Comparison of ENCODE assay signal across 15 mouse cellular contexts in the genomic region with DNA sequence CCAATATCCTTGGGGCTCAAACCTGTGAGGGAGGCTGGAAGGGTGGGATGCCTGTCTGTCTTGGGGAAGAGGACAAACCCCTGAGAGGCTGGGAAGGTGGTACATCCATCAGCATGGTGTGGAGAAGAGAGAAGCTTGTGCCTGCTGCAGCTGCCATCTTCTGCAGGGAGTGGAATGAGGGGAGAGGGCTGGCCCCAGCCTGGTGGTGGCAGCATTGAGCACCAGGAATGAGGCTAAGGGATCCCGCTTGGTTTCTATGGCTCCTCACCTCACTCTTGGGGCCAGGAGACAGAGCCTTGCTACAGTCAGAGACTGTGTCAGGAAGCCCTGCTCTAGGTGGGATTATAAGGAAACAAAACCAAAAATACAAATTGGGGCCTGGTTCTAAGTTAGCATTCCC. TPM values are rescaled to one million over a fixed set of nuclear protein-coding genes. Genes with fewer than 3 reads are reported as not detected.
DNase-seq lines count a peak whose midpoint lies in the region; ATAC-seq and TF ChIP-seq lines count a peak whose summit lies in the region.
"Had no signal": no experiment of that assay in that cellular context is flagged by ENCODE, and none has a peak within 500 bp of the region (broad histone marks: within the 10 kb centered on the region; RNA-seq: fewer than 3 reads in every experiment).

No protein-coding gene starts in this region.

- WGBS in forebrain, postnatal 0 days: 63% methylated on average over 1 of the region's 1 CpGs
- WGBS in forebrain, embryonic 12.5 days: 53% methylated on average over 1 of the region's 1 CpGs

- no peaks in the 10 kb centered on the region for H3K36me3 ChIP-seq in forebrain, postnatal 0 days (ENCODE audit: insufficient read depth)
- H3K36me3 ChIP-seq in forebrain, embryonic 12.5 days (replicated peaks): no peaks in the 10 kb centered on the region
- H3K36me3 ChIP-seq: liver, embryonic 15.5 days had no signal

- H3K4me2 ChIP-seq in forebrain, postnatal 0 days (ENCODE audit: low read depth): no peak overlapping the region
- no peak overlapping the region for H3K4me2 ChIP-seq in forebrain, embryonic 12.5 days
- H3K4me2 ChIP-seq: liver, embryonic 15.5 days had no signal

- no peaks in the 10 kb centered on the region for H3K9me3 ChIP-seq in forebrain, postnatal 0 days (ENCODE audit: low read length)
- H3K9me3 ChIP-seq in forebrain, embryonic 12.5 days: no peaks in the 10 kb centered on the region
- H3K9me3 ChIP-seq: liver, embryonic 15.5 days; megakaryocyte, embryonic 14.5 days had no signal

- TF ChIP-seq CTCF in forebrain, postnatal 0 days (IDR thresholded peaks at IDR 0.05; ENCODE audit: low read depth): peak; percentile 38

- DNase-seq in forebrain, postnatal 0 days: no peak
- DNase-seq in kidney, postnatal 10 days: peak; percentile 11
- no peak for DNase-seq in kidney, adult 9 months
- DNase-seq in ovary, postnatal 36 days (ENCODE audit: low spot score): peak; percentile 5
- no peak for DNase-seq in ovary, adult 18-20 months (ENCODE audit: low spot score)
- no peak for DNase-seq in right cerebral cortex, postnatal 4 days
- DNase-seq: heart, postnatal 36 days; kidney, adult 8-10 months; thymus, postnatal 36 days had no signal

- no peak overlapping the region for H3K9ac ChIP-seq in forebrain, postnatal 0 days
- H3K9ac ChIP-seq in forebrain, embryonic 12.5 days: no peak overlapping the region
- H3K9ac ChIP-seq: liver, embryonic 15.5 days had no signal

- H3K4me1 ChIP-seq in forebrain, postnatal 0 days (ENCODE audit: insufficient read depth): peaks cover 7% of the 10 kb centered on the region
- H3K4me1 ChIP-seq in forebrain, embryonic 12.5 days: peaks cover 16% of the 10 kb centered on the region
- H3K4me1 ChIP-seq: liver, embryonic 15.5 days; megakaryocyte, embryonic 14.5 days had no signal

- H3K27me3 ChIP-seq in forebrain, postnatal 0 days (ENCODE audit: insufficient read depth, low read length): no peaks in the 10 kb centered on the region
- H3K27me3 ChIP-seq in forebrain, embryonic 12.5 days: peaks cover 26% of the 10 kb centered on the region
- H3K27me3 ChIP-seq: liver, embryonic 15.5 days had no signal

- no peak overlapping the region for H3K4me3 ChIP-seq in forebrain, postnatal 0 days (ENCODE audit: low read depth, low read length)
- no peak overlapping the region for H3K4me3 ChIP-seq in forebrain, embryonic 12.5 days (replicated peaks)
- H3K4me3 ChIP-seq: liver, embryonic 15.5 days; megakaryocyte, embryonic 14.5 days had no signal

- no peak for ATAC-seq in forebrain, postnatal 0 days
- no peak for ATAC-seq in forebrain, embryonic 12.5 days (ENCODE audit: low FRiP score)
- 0 out of 2 replicates have a peak, but pooled peaks have one; percentile 44 for ATAC-seq in megakaryocyte progenitor cell, adult 5-6 weeks (replicated peaks; ENCODE audit: poor library complexity)
- ATAC-seq: activated CD4-positive, CD25-positive, alpha-beta regulatory T cell, adult 4 months; forebrain, embryonic 14.5 days had no signal

- no peak overlapping the region for H3K27ac ChIP-seq in forebrain, postnatal 0 days (ENCODE audit: low read depth, low read length)
- H3K27ac ChIP-seq in forebrain, embryonic 12.5 days: no peak overlapping the region
- H3K27ac ChIP-seq: liver, embryonic 15.5 days had no signal

RNA-seq across cellular contexts. Expression of a gene that starts 52.7 kb away (rescaled TPM):
- 120 and 129 TPM in 2 replicates for total RNA-seq in forebrain, postnatal 0 days (2014; rRNA removed)
- polyA plus RNA-seq in forebrain, postnatal 0 days (2015; fragmentation: Nextera tagmentation; extraction: Ambion mirVana): 22.2 and 25.6 TPM in 2 replicates
- 5.8 and 6.4 TPM in 2 replicates for polyA plus RNA-seq in forebrain, embryonic 12.5 days (2016; fragmentation: Nextera tagmentation; extraction: Ambion mirVana)
- not detected in 2 replicates for total RNA-seq in megakaryocyte progenitor cell, adult 5-6 weeks (2015)
- total RNA-seq in megakaryocyte progenitor cell, adult 5-6 weeks (2017): not detected in 2 replicates
- polyA plus RNA-seq: activated CD4-positive, CD25-positive, alpha-beta regulatory T cell, adult 4 months had no signal

Comparison
In these comparisons a context has a peak if more than half of its experiments do, and no peak if none do; other contexts are left out.
1. DNase-seq: peak in kidney, postnatal 10 days (single experiment) and ovary, postnatal 36 days (single experiment); none in forebrain, postnatal 0 days (single experiment), kidney, adult 9 months (single experiment), ovary, adult 18-20 months (single experiment) and right cerebral cortex, postnatal 4 days (single experiment).
2. RNA of a gene that starts 52.7 kb away (total RNA-seq): 120 to 129 TPM in forebrain, postnatal 0 days; not detected in megakaryocyte progenitor cell, adult 5-6 weeks; every median in the first group is over 100 times any median in the second.